Mouse (Mus musculus) CH12.LX (cell line): Measurements from ENCODE around the gene Zfp488.

Source experiments
- CHD2 ChIP-seq: IDR thresholded peaks from 2 replicates; pipeline ENCODE4 v1.6.1; 2011; ENCODE audit warnings: low read length, improper control_type of control experiment
- CTCF ChIP-seq, 2 experiments: IDR thresholded peaks in 1 of 2; conservative IDR thresholded peaks in 1 of 2; 2 replicates each; pipeline ENCODE4 v1.5.1; 2011 to 2012; ENCODE audit warnings: low read depth in 2 of 2, low read length in 2 of 2, improper control_type of control experiment in 1 of 2, inconsistent platforms in 1 of 2, mild to moderate bottlenecking in 1 of 2, moderate library complexity in 1 of 2
- E2F4 ChIP-seq: IDR thresholded peaks from 2 replicates; pipeline ENCODE4 v1.6.1; 2011; ENCODE audit warnings: low read depth, low read length, improper control_type of control experiment; ENCODE audit not compliant: insufficient replicate concordance
- EP300 ChIP-seq: IDR thresholded peaks from 2 replicates; pipeline ENCODE4 v1.6.1; 2011; ENCODE audit warnings: low read length, improper control_type of control experiment
- JUND ChIP-seq: conservative IDR thresholded peaks from 2 replicates; pipeline ENCODE4 v1.6.1; 2011; ENCODE audit warnings: low read depth, low read length, improper control_type of control experiment
- MYC ChIP-seq: IDR thresholded peaks from 2 replicates; pipeline ENCODE4 v1.6.1; 2011; ENCODE audit warnings: low read depth, mild to moderate bottlenecking, improper control_type of control experiment, low read length
- UBTF ChIP-seq: IDR thresholded peaks from 2 replicates; pipeline ENCODE4 v1.6.1; 2012; ENCODE audit warnings: low read depth, mild to moderate bottlenecking, inconsistent platforms, low read length, improper control_type of control experiment, moderate library complexity

DNA sequence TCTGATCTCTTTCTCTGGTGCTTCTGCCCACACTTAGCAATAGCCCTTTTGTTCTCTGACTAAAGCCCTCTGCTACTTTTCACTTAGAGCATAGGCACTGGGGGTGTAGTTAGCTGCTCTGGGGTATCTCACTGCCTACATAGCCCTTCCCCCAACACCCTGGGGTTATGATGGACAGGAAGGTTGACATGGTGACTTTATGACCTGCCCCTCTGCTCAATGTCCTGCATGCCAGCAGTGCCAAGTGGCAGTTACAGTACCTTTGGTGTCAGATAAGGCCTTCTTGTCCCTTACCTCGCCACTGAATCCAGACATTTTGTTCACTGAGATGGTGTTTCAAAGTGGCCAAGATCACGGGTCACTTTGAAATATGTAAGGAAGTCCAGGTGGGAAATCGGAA lies 36.5 kb upstream of the Zfp488 start, which contains the start of gene Gm30083:
- no peak for TF ChIP-seq CTCF (conservative IDR thresholded peaks at IDR 0.05 in 1 of 2, IDR thresholded peaks at IDR 0.05 in 1 of 2; ENCODE audit: low read depth in 2 of 2, low read length in 2 of 2)
- no peak for TF ChIP-seq CHD2
- no peak for TF ChIP-seq MYC
- TF ChIP-seq E2F4 = no peak
- no peak for TF ChIP-seq EP300
- TF ChIP-seq UBTF = no peak
- no peak for TF ChIP-seq JUND
